In genomic region chr17:31858786-31859185, GRCm38 (mm10) we compare ENCODE assay signal across 18 mouse cellular contexts. TPM values are rescaled to one million over a fixed set of nuclear protein-coding genes. Genes with fewer than 3 reads are reported as not detected.
DNase-seq lines count a peak whose midpoint lies in the region; ATAC-seq and TF ChIP-seq lines count a peak whose summit lies in the region.
"Had no signal": no experiment of that assay in that cellular context is flagged by ENCODE, and none has a peak within 500 bp of the region (broad histone marks: within the 10 kb centered on the region; RNA-seq: fewer than 3 reads in every experiment).

No protein-coding gene starts in this region.

- WGBS in embryonic facial prominence, embryonic 13.5 days: 78% methylated on average over 2 of the region's 2 CpGs

- intact Hi-C loops in heart, postnatal 25 days (cut with DNase I): loop anchor here (2.0 kb wide), 2 partner anchors 46 to 76 kb away; no protein-coding TSS in a partner anchor

- TF ChIP-seq CTCF in CH12.LX (conservative IDR thresholded peaks at IDR 0.05 in 1 of 2, IDR thresholded peaks at IDR 0.05 in 1 of 2; ENCODE audit: low read depth in 2 of 2, low read length in 2 of 2): no peak

- TF ChIP-seq EP300 in CH12.LX (IDR thresholded peaks at IDR 0.05; ENCODE audit: low read length): no peak

- dilution Hi-C loops in CH12.LX (cut with MboI; ENCODE audit: extremely low pct_ligation_motif_present, extremely low pct_unique_long_range_greater_than_20kb, low sequenced_read_pairs): no loop called here

- H3K4me1 ChIP-seq in CH12.LX (ENCODE audit: control insufficient read depth in 1 of 2, insufficient read depth in 2 of 2): peaks cover 36 to 58% of the 10 kb centered on the region in 2 experiments
- peaks cover 20% of the 10 kb centered on the region for H3K4me1 ChIP-seq in embryonic facial prominence, embryonic 13.5 days

- H3K36me3 ChIP-seq in CH12.LX (replicated peaks in 1 of 2; ENCODE audit: control insufficient read depth in 1 of 2, insufficient read depth in 1 of 2, low read length in 1 of 2): peaks cover 3 to 5% of the 10 kb centered on the region in 2 experiments
- H3K36me3 ChIP-seq in embryonic facial prominence, embryonic 13.5 days: no peaks in the 10 kb centered on the region
- H3K36me3 ChIP-seq: heart, embryonic 13.5 days; hindbrain, embryonic 15.5 days had no signal

- H3K9ac ChIP-seq in CH12.LX (ENCODE audit: insufficient read depth, low read depth): no peak overlapping the region
- peak overlapping the region; percentile 21; the same call in 1 of the 2 replicates for H3K9ac ChIP-seq in embryonic facial prominence, embryonic 13.5 days
- H3K9ac ChIP-seq: forebrain, embryonic 13.5 days; forebrain, postnatal 0 days; heart, embryonic 13.5 days; hindbrain, embryonic 15.5 days had no signal

- no peak for TF ChIP-seq RAD21 in CH12.LX (IDR thresholded peaks at IDR 0.05; ENCODE audit: low read depth, low read length)

- TF ChIP-seq POLR2A in CH12.LX (IDR thresholded peaks at IDR 0.05; ENCODE audit: low read depth, low read length): no peak

- DNase-seq in heart, adult 11 months: peak; percentile 89
- DNase-seq in heart, postnatal 25 days (ENCODE audit: low spot score): no peak
- no peak for DNase-seq in CH12.LX (ENCODE audit: extremely low read depth)
- peak; percentile 14 for DNase-seq in naive thymus-derived CD4-positive, alpha-beta T cell, adult 2 months (ENCODE audit: low read depth)
- DNase-seq in adrenal gland, postnatal 10 days: no peak
- no peak for DNase-seq in frontal cortex, postnatal 10 days (ENCODE audit: low spot score in 2 of 2)
- DNase-seq: adrenal gland, adult 2 months; cerebellum, adult 11 months; cerebellum, adult 8-10 months; cerebellum, postnatal 25 days; forebrain, postnatal 0 days; gastrocnemius, postnatal 10 days had no signal

- H3K27ac ChIP-seq in CH12.LX (ENCODE audit: insufficient read depth, low read depth): peak overlapping the region; percentile 20; the same call in 1 of the 2 replicates
- no peak overlapping the region for H3K27ac ChIP-seq in embryonic facial prominence, embryonic 13.5 days
- H3K27ac ChIP-seq: forebrain, embryonic 13.5 days; hindbrain, embryonic 15.5 days had no signal

- peaks cover 13% of the 10 kb centered on the region for H3K79me2 ChIP-seq in CH12.LX (replicated peaks; ENCODE audit: control insufficient read depth, extremely low read depth, insufficient read depth, poor library complexity, severe bottlenecking)

- ATAC-seq in embryonic facial prominence, embryonic 13.5 days (ENCODE audit: insufficient number of reproducible peaks, insufficient read depth, low FRiP score, low TSS enrichment, low read depth): no peak
- ATAC-seq: forebrain, embryonic 13.5 days; forebrain, postnatal 0 days; inflammation-experienced regulatory T-cells, adult 6 months; intestine, postnatal 0 days had no signal

- H3K27me3 ChIP-seq in CH12.LX (replicated peaks): no peaks in the 10 kb centered on the region
- no peaks in the 10 kb centered on the region for H3K27me3 ChIP-seq in embryonic facial prominence, embryonic 13.5 days
- H3K27me3 ChIP-seq: forebrain, embryonic 13.5 days; heart, embryonic 13.5 days; hindbrain, embryonic 15.5 days had no signal

- no peak overlapping the region for H3K4me2 ChIP-seq in CH12.LX (ENCODE audit: insufficient read depth, low read depth, poor library complexity, severe bottlenecking)
- H3K4me2 ChIP-seq in embryonic facial prominence, embryonic 13.5 days: no peak overlapping the region
- H3K4me2 ChIP-seq: forebrain, embryonic 13.5 days; heart, embryonic 13.5 days; hindbrain, embryonic 15.5 days had no signal

- in situ Hi-C loops in CH12.LX (cut with MboI; ENCODE audit: low pct_ligation_motif_present, low pct_unique_long_range_greater_than_20kb, low sequenced_read_pairs): no loop called here

- H3K9me3 ChIP-seq in CH12.LX (replicated peaks; ENCODE audit: low read length): no peaks in the 10 kb centered on the region
- no peaks in the 10 kb centered on the region for H3K9me3 ChIP-seq in embryonic facial prominence, embryonic 13.5 days
- H3K9me3 ChIP-seq: forebrain, embryonic 13.5 days; heart, embryonic 13.5 days; hindbrain, embryonic 15.5 days had no signal

- peak overlapping the region in 1 of 3 experiments; percentile 4 for H3K4me3 ChIP-seq in CH12.LX (replicated peaks in 1 of 3; ENCODE audit: low read depth in 2 of 3, low read length in 2 of 3, poor library complexity in 1 of 3)
- no peak overlapping the region for H3K4me3 ChIP-seq in embryonic facial prominence, embryonic 13.5 days
- H3K4me3 ChIP-seq: forebrain, embryonic 13.5 days; heart, embryonic 13.5 days; hindbrain, embryonic 15.5 days had no signal

TF ChIP-seq in CH12.LX, 34 proteins besides CTCF, POLR2A, EP300 and RAD21:
- TF ChIP-seq ZC3H11A (IDR thresholded peaks at IDR 0.05; ENCODE audit: low read depth, low read length) (no peak), RCOR1 (conservative IDR thresholded peaks at IDR 0.05; ENCODE audit: low read depth, low read length) (no peak), USF1 (IDR thresholded peaks at IDR 0.05; ENCODE audit: low read depth, low read length) (no peak), MAZ (IDR thresholded peaks at IDR 0.05; ENCODE audit: low read depth, low read length) (no peak), ZNF384 (IDR thresholded peaks at IDR 0.05; ENCODE audit: low read depth, low read length) (no peak), POLR2AphosphoS2 (IDR thresholded peaks at IDR 0.05; ENCODE audit: low read depth, low read length) (no peak), MXI1 (IDR thresholded peaks at IDR 0.05; ENCODE audit: low read depth, low read length) (no peak), ZKSCAN1 (IDR thresholded peaks at IDR 0.05; ENCODE audit: borderline replicate concordance, low read depth, low read length) (no peak), NELFE (IDR thresholded peaks at IDR 0.05; ENCODE audit: low read depth, low read length) (no peak), NRF1 (IDR thresholded peaks at IDR 0.05; ENCODE audit: low read depth, low read length) (no peak), SMC3 (IDR thresholded peaks at IDR 0.05; ENCODE audit: low read depth, low read length) (no peak), CHD1 (IDR thresholded peaks at IDR 0.05; ENCODE audit: low read depth, low read length) (no peak), TCF12 (IDR thresholded peaks at IDR 0.05; ENCODE audit: low read depth, low read length) (no peak), SIN3A (IDR thresholded peaks at IDR 0.05; ENCODE audit: low read length) (no peak), ZMIZ1 (IDR thresholded peaks at IDR 0.05; ENCODE audit: low read depth, low read length) (no peak), TBP (conservative IDR thresholded peaks at IDR 0.05; ENCODE audit: low read depth, low read length) (no peak), KAT2A (IDR thresholded peaks at IDR 0.05; ENCODE audit: insufficient replicate concordance, low read length) (no peak), MYC (IDR thresholded peaks at IDR 0.05; ENCODE audit: low read depth, low read length) (no peak), GABPA (IDR thresholded peaks at IDR 0.05; ENCODE audit: insufficient replicate concordance, low read depth, low read length) (no peak)

RNA-seq across cellular contexts. Expression of gene Sik1, which starts 3.2 kb away (rescaled TPM):
- total RNA-seq in heart, postnatal 25 days (2021): 10 to 100 TPM; 18.7 to 29.0 TPM
- 56.7 and 56.9 TPM in 2 replicates for total RNA-seq in CH12.LX (2012; rRNA removed)
- total RNA-seq in CH12.LX (2014; rRNA removed): 16.0 and 17.1 TPM in 2 replicates
- 27.7 and 36.7 TPM in 2 replicates for polyA plus RNA-seq in CH12.LX (2012; ENCODE audit: insufficient read length, low read depth)
- 15.6 and 17.1 TPM in 2 replicates for polyA plus RNA-seq in embryonic facial prominence, embryonic 13.5 days (2015; fragmentation: Nextera tagmentation; extraction: Ambion mirVana)
- total RNA-seq in adrenal gland, postnatal 10 days (2021): 100 to 1,000 TPM in 1 of 2 experiments, 10 to 100 TPM in 1; 25.4 to 112 TPM

Comparison
In these comparisons a context has a peak if more than half of its experiments do, and no peak if none do; other contexts are left out.
1. DNase-seq: peak in heart, adult 11 months (single experiment) and naive thymus-derived CD4-positive, alpha-beta T cell, adult 2 months (single experiment); none in heart, postnatal 25 days (single experiment), CH12.LX (single experiment), adrenal gland, postnatal 10 days (single experiment) and frontal cortex, postnatal 10 days (0 of 2).